Mouse (Mus musculus) kidney, adult 2 months (tissue): Measurements from ENCODE around the gene Fam136a. TPM values are rescaled to one million over a fixed set of nuclear protein-coding genes. Genes with fewer than 3 reads are reported as not detected.

Source experiments
- DNase-seq: peaks from one replicate; pipeline ENCODE4 v3.0.0; 2021
- H3K27ac ChIP-seq: fragments of 200-500 bp; 2 replicates; pipeline ENCODE4 v1.5.1; 2012; ENCODE audit warnings: low read depth, low read length, control low read depth, inconsistent platforms; ENCODE audit not compliant: insufficient read depth
- H3K27me3 ChIP-seq: fragments of 200-500 bp; replicated peaks from 2 replicates; pipeline ENCODE4 v1.6.1; 2012; ENCODE audit warnings: mild to moderate bottlenecking, moderate library complexity, low read length, inconsistent platforms; ENCODE audit not compliant: control insufficient read depth, insufficient read depth
- H3K36me3 ChIP-seq: fragments of 200-500 bp; 2 replicates; pipeline ENCODE4 v1.6.1; 2012; ENCODE audit warnings: mild to moderate bottlenecking, moderate library complexity, low read length, inconsistent platforms; ENCODE audit not compliant: control insufficient read depth, insufficient read depth
- H3K4me1 ChIP-seq: fragments of 200-500 bp; 2 replicates; pipeline ENCODE4 v1.6.1; 2011; ENCODE audit warnings: low read length; ENCODE audit not compliant: control insufficient read depth, insufficient read depth
- H3K4me3 ChIP-seq: fragments of 200-500 bp; 2 replicates; pipeline ENCODE4 v1.5.1; 2011; ENCODE audit warnings: mild to moderate bottlenecking, low read depth, low read length, control low read depth; ENCODE audit not compliant: insufficient read depth
- CTCF ChIP-seq: fragments of 200-500 bp; conservative IDR thresholded peaks from 2 replicates; pipeline ENCODE4 v1.5.1; 2011; ENCODE audit warnings: low read depth, mild to moderate bottlenecking, control low read depth, low read length, moderate library complexity, mixed read lengths; ENCODE audit not compliant: insufficient read depth, insufficient read length
- POLR2A ChIP-seq: fragments of 200-500 bp; IDR thresholded peaks from one replicate; pipeline ENCODE4 v1.6.1; 2011; ENCODE audit warnings: low read depth, low read length, control low read depth
- WGBS: fragments of 180-500 bp; shearing (Covaris S2); methylation state at CpG from one replicate; pipeline ENCODE4 v1.1.7; 2018; 5-methylcytosine and 5-hydroxymethylcytosine counted together
- polyA plus RNA-seq: library from polyadenylated mRNA; depleted of rRNA; stranded (reverse); fragments of >200 nt; gene quantifications from 2 replicates; pipeline ENCODE4 v1.2.3, GENCODE M21; 2012

Gene Fam136a
- polyA plus RNA-seq, 1 experiment, result 19.7 TPM

GRCm38 (mm10) chr6:86391326-86391725, 25.9 kb downstream of the Fam136a start:
- peaks cover 7% of the 10 kb centered on the region; the same call in 1 of the 2 replicates for H3K36me3 ChIP-seq
- no peak for DNase-seq
- no peaks in the 10 kb centered on the region for H3K27me3 ChIP-seq
- 98% methylated on average over 5 of the region's 5 CpGs for WGBS
- H3K4me1 ChIP-seq, result peaks cover 11% of the 10 kb centered on the region; the same call in 1 of the 2 replicates
- H3K4me3 ChIP-seq, result no peak overlapping the region
- H3K27ac ChIP-seq, result no peak overlapping the region
- TF ChIP-seq POLR2A, result no peak
- TF ChIP-seq CTCF, result no peak

GRCm38 (mm10) chr6:86393187-86393586, 27.7 kb downstream of the Fam136a start:
- Histone ChIP-seq H3K27me3 (no peaks in the 10 kb centered on the region), H3K4me3 (no peak overlapping the region), H3K27ac (no peak overlapping the region), H3K4me1 (peaks cover 11% of the 10 kb centered on the region; the same call in 1 of the 2 replicates), H3K36me3 (peaks cover 7% of the 10 kb centered on the region; the same call in 1 of the 2 replicates)
- 97% methylated on average over 1 of the region's 1 CpGs for WGBS
- DNase-seq, result no peak
- peak; percentile 33 for TF ChIP-seq CTCF
- TF ChIP-seq POLR2A, result no peak

- WGBS, result 82% methylated on average over 17 of the region's 17 CpGs
- Histone ChIP-seq H3K4me3 (no peak overlapping the region), H3K27ac (no peak overlapping the region), H3K4me1 (peaks cover 6% of the 10 kb centered on the region; the same call in 1 of the 2 replicates), H3K27me3 (no peaks in the 10 kb centered on the region), H3K36me3 (peaks cover 7% of the 10 kb centered on the region; the same call in 1 of the 2 replicates)
- TF ChIP-seq POLR2A, result no peak
- TF ChIP-seq CTCF, result no peak
- no peak for DNase-seq
Measured at GRCm38 (mm10) chr6:86394078-86394720, 28.8 kb downstream of the Fam136a start.

DNA sequence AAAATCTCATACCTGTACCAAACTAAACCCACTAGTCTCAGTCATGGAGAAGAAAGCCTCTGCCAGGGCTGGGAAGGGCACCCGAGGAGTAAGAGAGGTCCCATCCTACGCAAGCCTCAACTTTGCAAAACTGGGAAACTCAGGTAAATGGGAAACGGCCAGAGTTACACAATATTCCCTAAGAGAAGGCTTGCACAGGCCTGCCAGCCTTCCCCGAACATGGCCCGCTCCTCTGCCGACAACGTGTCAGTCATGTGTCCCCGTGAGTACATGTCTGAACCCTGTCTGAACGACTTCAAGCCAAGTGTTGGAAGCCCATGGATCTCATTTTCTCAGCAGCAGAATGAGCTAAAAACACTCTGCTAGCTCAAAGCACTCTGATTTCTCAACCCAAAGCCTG, 29.6 kb downstream of the Fam136a start:
- Histone ChIP-seq H3K4me1 (peaks cover 6% of the 10 kb centered on the region; the same call in 1 of the 2 replicates), H3K27ac (no peak overlapping the region), H3K27me3 (no peaks in the 10 kb centered on the region), H3K36me3 (peaks cover 7% of the 10 kb centered on the region; the same call in 1 of the 2 replicates), H3K4me3 (no peak overlapping the region)
- no peak for TF ChIP-seq POLR2A
- TF ChIP-seq CTCF, result no peak
- WGBS, result 87% methylated on average over 9 of the region's 9 CpGs
- no peak for DNase-seq

- no peak for TF ChIP-seq CTCF
- WGBS, result 25% methylated on average over 10 of the region's 10 CpGs
- Histone ChIP-seq H3K4me3 (peak overlapping the region; percentile 88), H3K36me3 (peaks cover 7% of the 10 kb centered on the region; the same call in 1 of the 2 replicates), H3K27ac (no peak overlapping the region), H3K27me3 (no peaks in the 10 kb centered on the region), H3K4me1 (peaks cover 6% of the 10 kb centered on the region; the same call in 1 of the 2 replicates)
- no peak for DNase-seq
Measured at GRCm38 (mm10) chr6:86395969-86396368, 30.5 kb downstream of the Fam136a start.

DNA sequence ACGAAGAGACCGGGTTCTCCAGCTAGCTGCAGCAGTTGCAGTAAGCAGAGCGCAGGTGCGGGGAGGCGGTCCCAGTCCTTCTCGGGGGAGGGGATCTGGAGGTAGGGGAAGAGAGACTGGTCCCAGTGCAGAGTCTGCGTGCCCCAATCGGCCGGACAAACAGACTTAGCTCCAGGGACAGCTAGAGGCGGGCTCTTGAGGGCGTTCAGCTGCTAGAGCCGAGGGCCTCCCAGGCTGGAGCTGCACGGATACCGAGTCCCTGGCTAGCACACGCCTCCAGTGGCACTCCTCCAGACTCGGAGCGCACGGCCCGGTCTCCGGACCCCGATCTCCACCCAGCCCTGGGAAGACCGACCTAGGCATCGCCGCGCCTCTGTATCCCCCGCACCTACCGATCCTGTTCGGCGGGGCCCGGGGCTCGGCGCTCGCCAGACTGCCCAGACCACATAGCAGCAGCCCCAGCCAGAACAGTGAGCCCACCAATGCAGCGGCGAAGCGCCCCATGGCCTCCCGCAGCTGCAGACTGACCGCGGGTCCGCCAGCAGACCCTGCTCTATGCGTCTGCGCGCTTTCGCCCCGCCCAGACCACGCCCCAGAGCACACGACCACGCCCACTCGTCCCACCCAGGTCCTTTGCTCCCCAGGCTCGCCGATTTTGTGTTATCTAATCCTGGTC, 31.3 kb downstream of the Fam136a start, which contains the start of gene Pcyox1:
Pcyox1 (minus strand) TSS at position 574 of the 676 bp plus-strand sequence.
- Histone ChIP-seq H3K27ac (peak within 1 kb of the TSS; percentile 66), H3K27me3 (no peaks in the 10 kb centered on the region), H3K4me3 (peak within 1 kb of the TSS; percentile 88), H3K36me3 (peaks cover under 1% of the 10 kb centered on the region; the same call in 1 of the 2 replicates), H3K4me1 (peaks cover 6% of the 10 kb centered on the region; the same call in 1 of the 2 replicates)
- TF ChIP-seq POLR2A, result peak; percentile 97
- no peak for TF ChIP-seq CTCF
- DNase-seq, result peak; percentile 92
- WGBS, result under 1% methylated on average over 51 of the region's 51 CpGs
